Mouse (Mus musculus): ENCODE measurements around the gene Epb41l4b. TPM values are rescaled to one million over a fixed set of nuclear protein-coding genes. Genes with fewer than 3 reads are reported as not detected.

Gene Epb41l4b
- 3.1 and 4.3 TPM in 2 replicates for polyA plus RNA-seq (2015; fragmentation: Nextera tagmentation; extraction: Ambion mirVana)

DNA sequence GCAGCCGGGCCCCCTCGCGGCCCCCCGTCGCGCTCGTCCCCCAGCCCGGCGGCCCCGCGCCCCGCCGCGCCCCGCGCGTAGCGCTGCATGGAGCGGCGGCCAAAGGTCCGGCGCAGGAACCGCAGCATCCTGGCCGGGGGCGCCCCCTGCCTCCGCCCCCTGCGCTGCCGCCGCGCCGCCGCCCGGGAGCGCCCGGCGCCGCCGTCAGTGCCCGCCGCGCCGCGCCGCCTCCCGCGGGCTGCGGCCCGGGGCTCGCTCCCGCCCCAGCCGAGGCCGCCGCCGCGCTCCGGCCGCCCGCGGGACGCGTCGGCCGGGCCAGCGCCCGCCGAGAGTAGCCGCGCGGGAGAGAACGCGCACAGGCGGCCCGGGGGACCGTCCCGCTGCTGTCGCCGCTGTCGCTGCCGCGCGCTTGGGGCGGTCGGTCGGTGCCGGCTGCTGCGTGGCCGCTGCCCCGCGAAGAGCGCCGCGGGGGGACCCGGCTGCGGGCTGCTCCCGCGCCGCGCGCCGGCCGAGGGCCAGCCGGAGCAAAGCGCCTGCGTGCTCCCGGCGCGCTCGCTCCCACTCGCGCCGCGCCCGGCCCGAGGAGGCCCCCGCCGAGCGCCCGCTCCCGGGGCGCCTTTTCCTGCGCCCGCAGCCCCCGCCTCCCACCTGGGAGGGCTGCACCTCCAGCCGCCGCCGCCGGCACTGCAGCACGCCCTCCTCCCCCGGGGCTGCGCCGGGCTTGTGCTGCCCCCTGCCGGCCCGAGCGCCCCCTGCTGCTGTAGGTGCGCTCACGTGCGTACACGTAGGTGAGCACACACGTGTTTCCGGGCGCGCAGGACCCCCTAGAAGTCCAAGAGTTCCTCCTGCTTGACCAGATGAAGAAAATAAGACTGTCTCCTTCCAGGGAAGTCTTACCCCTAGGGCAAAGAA is at the start of gene Epb41l4b:
Gene Epb41l4b (minus strand): TSS at position 412 of the 912 bp plus-strand sequence.
- Histone ChIP-seq H3K36me3 (ENCODE audit: control insufficient read depth, insufficient read depth, low read length) (no peaks in the 10 kb centered on the region), H3K4me3 (ENCODE audit: low read depth, low read length) (peak within 1 kb of the TSS; percentile 71), H3K4me2 (ENCODE audit: low read length) (peak within 1 kb of the TSS; percentile 84), H3K4me1 (ENCODE audit: control insufficient read depth, insufficient read depth, low read length) (peaks cover 28% of the 10 kb centered on the region), H3K9me3 (replicated peaks; ENCODE audit: control insufficient read depth, low read length, poor library complexity, severe bottlenecking) (no peaks in the 10 kb centered on the region), H3K27me3 (ENCODE audit: control insufficient read depth, insufficient read depth, low read depth, low read length) (peaks cover 7% of the 10 kb centered on the region), H3K9ac (ENCODE audit: low read depth, low read length) (peak within 1 kb of the TSS; percentile 81), H3K27ac (ENCODE audit: low read length) (peak within 1 kb of the TSS; percentile 77)
- 0% methylated on average over 75 of the region's 142 CpGs for WGBS
- peak; percentile 90 for ATAC-seq

- 71% methylated on average over 9 of the region's 9 CpGs for WGBS
- H3K27me3 ChIP-seq (ENCODE audit: control insufficient read depth, insufficient read depth, low read depth, low read length): no peaks in the 10 kb centered on the region
- H3K4me1 ChIP-seq (ENCODE audit: control insufficient read depth, insufficient read depth, low read length): no peaks in the 10 kb centered on the region
- H3K36me3 ChIP-seq (ENCODE audit: control insufficient read depth, insufficient read depth, low read length): no peaks in the 10 kb centered on the region
- no peak overlapping the region for H3K4me2 ChIP-seq (ENCODE audit: low read length)
- no peak overlapping the region for H3K4me3 ChIP-seq (ENCODE audit: low read depth, low read length)
- H3K27ac ChIP-seq (ENCODE audit: low read length): no peak overlapping the region
- no peak overlapping the region for H3K9ac ChIP-seq (ENCODE audit: low read depth, low read length)
- H3K9me3 ChIP-seq (replicated peaks; ENCODE audit: control insufficient read depth, low read length, poor library complexity, severe bottlenecking): no peaks in the 10 kb centered on the region
- ATAC-seq: no peak
These were observed 48.5 kb upstream of the Epb41l4b start for GRCm38 (mm10) chr4:57191543-57192283.

DNA sequence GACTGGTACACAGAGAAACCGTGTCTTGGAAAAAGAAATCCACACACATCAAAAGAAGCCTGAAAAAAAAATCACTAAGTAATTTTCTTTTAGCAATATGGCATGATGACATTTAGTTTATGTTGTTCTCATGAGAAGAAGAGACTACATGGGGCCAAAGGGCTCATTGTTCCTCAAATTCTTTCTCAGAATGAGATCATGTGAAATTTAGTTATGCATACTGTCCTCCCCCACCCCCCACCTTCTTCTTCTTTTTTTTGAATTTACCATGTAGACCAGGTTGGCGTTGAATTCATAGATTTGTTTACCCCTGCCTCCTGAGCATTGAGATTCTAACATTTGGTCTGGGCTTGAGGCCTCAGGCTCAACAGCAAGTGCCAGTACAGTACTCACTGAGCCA is 46.6 kb upstream of the Epb41l4b start:
- Histone ChIP-seq H3K9ac (ENCODE audit: low read depth, low read length) (no peak overlapping the region), H3K27me3 (ENCODE audit: control insufficient read depth, insufficient read depth, low read depth, low read length) (no peaks in the 10 kb centered on the region), H3K4me1 (ENCODE audit: control insufficient read depth, insufficient read depth, low read length) (no peaks in the 10 kb centered on the region), H3K4me3 (ENCODE audit: low read depth, low read length) (no peak overlapping the region), H3K36me3 (ENCODE audit: control insufficient read depth, insufficient read depth, low read length) (no peaks in the 10 kb centered on the region), H3K4me2 (ENCODE audit: low read length) (no peak overlapping the region), H3K9me3 (replicated peaks; ENCODE audit: control insufficient read depth, low read length, poor library complexity, severe bottlenecking) (no peaks in the 10 kb centered on the region), H3K27ac (ENCODE audit: low read length) (no peak overlapping the region)
- no peak for ATAC-seq
- 82% methylated on average over 2 of the region's 2 CpGs for WGBS

DNA sequence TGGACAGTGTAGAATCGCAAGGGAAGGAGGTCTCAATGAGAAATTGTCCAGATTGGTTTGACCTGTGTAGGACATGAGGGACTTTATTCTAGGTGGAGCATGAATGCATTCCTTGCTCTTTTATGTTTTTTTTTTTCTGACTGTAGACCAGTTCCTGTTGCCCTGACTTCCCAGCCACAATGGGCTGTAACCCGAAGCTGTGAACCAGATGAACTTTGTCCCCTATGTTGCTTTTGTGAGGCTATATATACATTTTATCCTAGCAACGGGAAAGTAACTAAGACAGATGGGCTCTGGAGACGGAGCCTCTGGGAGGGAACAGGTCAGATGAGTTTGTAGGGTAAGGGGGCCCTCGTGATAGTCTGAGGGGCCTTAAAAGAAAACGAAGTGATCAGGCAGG is 42.8 kb upstream of the Epb41l4b start:
- Histone ChIP-seq H3K4me2 (ENCODE audit: low read length) (no peak overlapping the region), H3K4me3 (ENCODE audit: low read depth, low read length) (no peak overlapping the region), H3K4me1 (ENCODE audit: control insufficient read depth, insufficient read depth, low read length) (no peaks in the 10 kb centered on the region), H3K9me3 (replicated peaks; ENCODE audit: control insufficient read depth, low read length, poor library complexity, severe bottlenecking) (no peaks in the 10 kb centered on the region), H3K36me3 (ENCODE audit: control insufficient read depth, insufficient read depth, low read length) (no peaks in the 10 kb centered on the region), H3K9ac (ENCODE audit: low read depth, low read length) (no peak overlapping the region), H3K27ac (ENCODE audit: low read length) (no peak overlapping the region), H3K27me3 (ENCODE audit: control insufficient read depth, insufficient read depth, low read depth, low read length) (no peaks in the 10 kb centered on the region)
- no peak for ATAC-seq
- 41% methylated on average over 6 of the region's 6 CpGs for WGBS

DNA sequence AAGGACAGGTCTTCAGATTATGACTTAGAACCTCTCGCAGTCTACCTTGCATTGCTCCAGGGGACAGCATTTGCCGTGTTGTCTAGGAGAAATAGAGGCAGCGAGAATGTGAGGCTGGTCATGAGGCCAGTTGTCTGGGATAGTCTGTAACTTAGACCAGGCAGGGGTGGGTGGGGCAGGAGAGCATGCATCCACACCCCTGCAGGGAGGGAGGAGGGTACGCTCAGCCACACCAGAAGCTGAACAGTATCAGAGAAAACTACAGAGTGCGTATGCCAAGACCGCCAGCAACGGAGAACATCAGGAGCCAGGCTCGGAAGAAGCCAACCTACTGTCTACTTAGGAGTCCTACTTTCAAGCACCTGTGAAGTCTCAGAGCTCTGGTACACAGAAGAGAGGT is 42.2 kb upstream of the Epb41l4b start:
- H3K4me1 ChIP-seq (ENCODE audit: control insufficient read depth, insufficient read depth, low read length): no peaks in the 10 kb centered on the region
- no peaks in the 10 kb centered on the region for H3K36me3 ChIP-seq (ENCODE audit: control insufficient read depth, insufficient read depth, low read length)
- H3K4me2 ChIP-seq (ENCODE audit: low read length): no peak overlapping the region
- 88% methylated on average over 8 of the region's 8 CpGs for WGBS
- no peaks in the 10 kb centered on the region for H3K9me3 ChIP-seq (replicated peaks; ENCODE audit: control insufficient read depth, low read length, poor library complexity, severe bottlenecking)
- H3K4me3 ChIP-seq (ENCODE audit: low read depth, low read length): no peak overlapping the region
- no peak for ATAC-seq
- H3K9ac ChIP-seq (ENCODE audit: low read depth, low read length): no peak overlapping the region
- H3K27me3 ChIP-seq (ENCODE audit: control insufficient read depth, insufficient read depth, low read depth, low read length): no peaks in the 10 kb centered on the region
- H3K27ac ChIP-seq (ENCODE audit: low read length): no peak overlapping the region

- ATAC-seq: no peak
- WGBS: 86% methylated on average over 4 of the region's 4 CpGs
These were observed 40.3 kb upstream of the Epb41l4b start for GRCm38 (mm10) chr4:57183493-57183892.

DNA sequence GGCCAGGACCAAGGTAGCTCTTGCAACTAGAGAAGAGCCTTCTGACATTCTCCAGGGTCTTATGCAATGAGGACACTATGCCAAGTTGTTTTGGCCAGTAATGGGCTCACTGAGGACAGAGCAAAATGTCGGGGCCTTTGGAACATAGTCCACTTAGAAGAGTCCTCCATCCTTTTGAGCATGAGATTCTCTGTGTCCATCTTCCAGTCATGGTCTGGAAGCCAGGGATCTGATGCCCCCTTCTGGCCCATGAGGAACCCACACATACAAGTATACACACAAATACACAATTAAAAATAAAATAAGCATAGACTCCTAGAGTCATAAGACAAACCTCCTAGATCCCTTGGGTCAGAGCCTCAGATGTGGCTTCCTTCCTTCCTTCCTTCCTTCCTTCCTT is 38.3 kb upstream of the Epb41l4b start:
- H3K9ac ChIP-seq (ENCODE audit: low read depth, low read length): no peak overlapping the region
- no peak for ATAC-seq
- 90% methylated on average over 1 of the region's 1 CpGs for WGBS
- H3K27me3 ChIP-seq (ENCODE audit: control insufficient read depth, insufficient read depth, low read depth, low read length): no peaks in the 10 kb centered on the region
- no peaks in the 10 kb centered on the region for H3K36me3 ChIP-seq (ENCODE audit: control insufficient read depth, insufficient read depth, low read length)
- no peaks in the 10 kb centered on the region for H3K9me3 ChIP-seq (replicated peaks; ENCODE audit: control insufficient read depth, low read length, poor library complexity, severe bottlenecking)
- H3K27ac ChIP-seq (ENCODE audit: low read length): no peak overlapping the region
- no peaks in the 10 kb centered on the region for H3K4me1 ChIP-seq (ENCODE audit: control insufficient read depth, insufficient read depth, low read length)
- H3K4me2 ChIP-seq (ENCODE audit: low read length): no peak overlapping the region
- no peak overlapping the region for H3K4me3 ChIP-seq (ENCODE audit: low read depth, low read length)

More at GRCm38 (mm10) chr4:57183493-57183892, 40.3 kb upstream of the Epb41l4b start:
- Histone ChIP-seq H3K36me3 (ENCODE audit: control insufficient read depth, insufficient read depth, low read length) (no peaks in the 10 kb centered on the region), H3K4me1 (ENCODE audit: control insufficient read depth, insufficient read depth, low read length) (no peaks in the 10 kb centered on the region), H3K9ac (ENCODE audit: low read depth, low read length) (no peak overlapping the region), H3K4me2 (ENCODE audit: low read length) (no peak overlapping the region), H3K27ac (ENCODE audit: low read length) (no peak overlapping the region), H3K27me3 (ENCODE audit: control insufficient read depth, insufficient read depth, low read depth, low read length) (no peaks in the 10 kb centered on the region), H3K4me3 (ENCODE audit: low read depth, low read length) (no peak overlapping the region), H3K9me3 (replicated peaks; ENCODE audit: control insufficient read depth, low read length, poor library complexity, severe bottlenecking) (no peaks in the 10 kb centered on the region)

DNA sequence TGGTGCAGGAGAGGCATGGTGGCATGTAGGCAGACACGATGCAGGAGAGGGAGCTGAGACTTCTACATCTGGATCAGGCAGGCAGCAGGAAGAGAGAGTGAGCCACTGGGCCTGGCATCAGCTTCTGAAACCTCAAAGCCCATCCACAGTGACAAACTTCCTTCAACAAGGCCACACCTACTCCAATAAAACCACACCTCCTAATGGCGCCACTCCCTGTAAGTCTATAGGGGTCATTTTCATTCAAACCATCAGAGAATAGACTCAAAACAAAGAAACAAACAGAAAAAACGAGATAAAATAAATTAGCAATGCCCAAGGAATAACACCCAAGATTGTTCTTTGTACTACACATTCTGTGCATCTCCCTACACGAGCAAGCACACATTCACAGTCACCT is 35.6 kb upstream of the Epb41l4b start:
- ATAC-seq: no peak
- Histone ChIP-seq H3K9me3 (replicated peaks; ENCODE audit: control insufficient read depth, low read length, poor library complexity, severe bottlenecking) (no peaks in the 10 kb centered on the region), H3K9ac (ENCODE audit: low read depth, low read length) (no peak overlapping the region), H3K27ac (ENCODE audit: low read length) (no peak overlapping the region), H3K4me1 (ENCODE audit: control insufficient read depth, insufficient read depth, low read length) (no peaks in the 10 kb centered on the region), H3K4me2 (ENCODE audit: low read length) (no peak overlapping the region), H3K27me3 (ENCODE audit: control insufficient read depth, insufficient read depth, low read depth, low read length) (no peaks in the 10 kb centered on the region), H3K36me3 (ENCODE audit: control insufficient read depth, insufficient read depth, low read length) (no peaks in the 10 kb centered on the region), H3K4me3 (ENCODE audit: low read depth, low read length) (no peak overlapping the region)
- 75% methylated on average over 4 of the region's 4 CpGs for WGBS

- H3K4me3 ChIP-seq (ENCODE audit: low read depth, low read length): no peak overlapping the region
- 77% methylated on average over 10 of the region's 10 CpGs for WGBS
- no peaks in the 10 kb centered on the region for H3K9me3 ChIP-seq (replicated peaks; ENCODE audit: control insufficient read depth, low read length, poor library complexity, severe bottlenecking)
- no peak overlapping the region for H3K4me2 ChIP-seq (ENCODE audit: low read length)
- H3K27ac ChIP-seq (ENCODE audit: low read length): no peak overlapping the region
- no peaks in the 10 kb centered on the region for H3K4me1 ChIP-seq (ENCODE audit: control insufficient read depth, insufficient read depth, low read length)
- H3K27me3 ChIP-seq (ENCODE audit: control insufficient read depth, insufficient read depth, low read depth, low read length): no peaks in the 10 kb centered on the region
- H3K36me3 ChIP-seq (ENCODE audit: control insufficient read depth, insufficient read depth, low read length): no peaks in the 10 kb centered on the region
- no peak for ATAC-seq
- H3K9ac ChIP-seq (ENCODE audit: low read depth, low read length): no peak overlapping the region
These were observed 32.1 kb upstream of the Epb41l4b start for GRCm38 (mm10) chr4:57175329-57175728.
